Mouse (Mus musculus): Measurements from ENCODE around the gene Duox1.

- TF ChIP-seq CTCF (IDR thresholded peaks at IDR 0.05; ENCODE audit: low read depth, low read length) = no peak
- no peak for TF ChIP-seq POLR2A (IDR thresholded peaks at IDR 0.05; ENCODE audit: borderline replicate concordance, low read depth, low read length)
Observed at GRCm38 (mm10) chr2:122332222-122332621, 16.8 kb downstream of the Duox1 start.
